Mouse (Mus musculus) embryonic facial prominence, embryonic 12.5 days (tissue): ENCODE results near the gene Neu4. TPM values are rescaled to one million over a fixed set of nuclear protein-coding genes. Genes with fewer than 3 reads are reported as not detected.
A peak's percentile ranks its signal among the peaks of the same experiment; 100 is the strongest.

Experiments
- ATAC-seq: fragments of 200-750 bp; cut with Nextera tagmentation; 2 replicates; pipeline ENCODE4 v1.8.0; 2017; ENCODE audit not compliant: insufficient number of reproducible peaks, insufficient read depth, low FRiP score, low TSS enrichment
- H3K27ac ChIP-seq: fragments of 300-500 bp; sonication (generic); 2 replicates; pipeline ENCODE4 v1.5.1; 2016; ENCODE audit warnings: mild to moderate bottlenecking
- H3K27me3 ChIP-seq: fragments of 300-500 bp; sonication (generic); 2 replicates; pipeline ENCODE4 v1.6.1; 2016; ENCODE audit warnings: mild to moderate bottlenecking, moderate library complexity
- H3K36me3 ChIP-seq: fragments of 300-500 bp; sonication (generic); 2 replicates; pipeline ENCODE4 v1.6.1; 2016; ENCODE audit warnings: mild to moderate bottlenecking
- H3K4me1 ChIP-seq: fragments of 300-500 bp; sonication (generic); 2 replicates; pipeline ENCODE4 v1.6.1; 2016
- H3K4me2 ChIP-seq: fragments of 300-500 bp; sonication (generic); replicated peaks from 2 replicates; pipeline ENCODE4 v1.6.1; 2016; ENCODE audit warnings: mild to moderate bottlenecking, moderate library complexity
- H3K4me3 ChIP-seq: fragments of 300-500 bp; sonication (generic); 2 replicates; pipeline ENCODE4 v1.5.1; 2016; ENCODE audit warnings: mild to moderate bottlenecking
- H3K9ac ChIP-seq: fragments of 300-500 bp; sonication (generic); 2 replicates; pipeline ENCODE4 v1.6.1; 2016; ENCODE audit warnings: mild to moderate bottlenecking, moderate library complexity
- H3K9me3 ChIP-seq: fragments of 300-500 bp; sonication (generic); 2 replicates; pipeline ENCODE4 v1.6.1; 2016; ENCODE audit warnings: mild to moderate bottlenecking, moderate library complexity
- WGBS: fragments of 180-500 bp; shearing (Covaris S2); methylation state at CpG from one replicate; pipeline ENCODE4 v1.1.7; 2016; 5-methylcytosine and 5-hydroxymethylcytosine counted together
- polyA plus RNA-seq: library from polyadenylated mRNA; unstranded; fragments of >200 nt; fragmentation: Nextera tagmentation; extraction: Ambion mirVana; gene quantifications from 2 replicates; pipeline ENCODE4 v1.2.1, GENCODE M21; 2016

Gene Neu4
- polyA plus RNA-seq, 1 experiment from 2014 or later = not detected

GRCm38 (mm10) chr1:94011643-94012042 is 8.6 kb upstream of the Neu4 start:
- Histone ChIP-seq H3K4me2 (no peak overlapping the region), H3K36me3 (no peaks in the 10 kb centered on the region), H3K9ac (no peak overlapping the region), H3K4me3 (no peak overlapping the region), H3K9me3 (no peaks in the 10 kb centered on the region), H3K4me1 (no peaks in the 10 kb centered on the region), H3K27ac (no peak overlapping the region), H3K27me3 (no peaks in the 10 kb centered on the region)
- 64% methylated on average over 3 of the region's 3 CpGs for WGBS
- ATAC-seq = no peak

GRCm38 (mm10) chr1:94027506-94028108 is 7.4 kb downstream of the Neu4 start:
- Histone ChIP-seq H3K9ac (no peak overlapping the region), H3K9me3 (no peaks in the 10 kb centered on the region), H3K4me1 (no peaks in the 10 kb centered on the region), H3K27me3 (no peaks in the 10 kb centered on the region), H3K36me3 (no peaks in the 10 kb centered on the region), H3K27ac (no peak overlapping the region), H3K4me2 (no peak overlapping the region), H3K4me3 (no peak overlapping the region)
- 82% methylated on average over 12 of the region's 12 CpGs for WGBS
- ATAC-seq = no peak

GRCm38 (mm10) chr1:94028741-94029140 is 8.5 kb downstream of the Neu4 start:
- H3K9ac ChIP-seq = no peak overlapping the region
- no peaks in the 10 kb centered on the region for H3K9me3 ChIP-seq
- WGBS = 89% methylated on average over 2 of the region's 2 CpGs
- ATAC-seq = no peak
- H3K4me2 ChIP-seq = no peak overlapping the region
- H3K4me3 ChIP-seq = no peak overlapping the region
- no peaks in the 10 kb centered on the region for H3K4me1 ChIP-seq
- no peaks in the 10 kb centered on the region for H3K27me3 ChIP-seq
- H3K27ac ChIP-seq = no peak overlapping the region
- H3K36me3 ChIP-seq = no peaks in the 10 kb centered on the region

GRCm38 (mm10) chr1:94033075-94033602 is 12.9 kb downstream of the Neu4 start:
- no peaks in the 10 kb centered on the region for H3K4me1 ChIP-seq
- no peaks in the 10 kb centered on the region for H3K9me3 ChIP-seq
- ATAC-seq = no peak
- no peak overlapping the region for H3K9ac ChIP-seq
- H3K27me3 ChIP-seq = no peaks in the 10 kb centered on the region
- no peak overlapping the region for H3K4me2 ChIP-seq
- WGBS = 88% methylated on average over 2 of the region's 2 CpGs
- no peaks in the 10 kb centered on the region for H3K36me3 ChIP-seq
- no peak overlapping the region for H3K27ac ChIP-seq
- no peak overlapping the region for H3K4me3 ChIP-seq

GRCm38 (mm10) chr1:94034984-94035743 is 14.9 kb downstream of the Neu4 start:
- 1% methylated on average over 25 of the region's 25 CpGs for WGBS

GRCm38 (mm10) chr1:94040391-94040790 is 20.1 kb downstream of the Neu4 start:
- H3K27me3 ChIP-seq = no peaks in the 10 kb centered on the region
- no peak for ATAC-seq
- no peaks in the 10 kb centered on the region for H3K9me3 ChIP-seq
- H3K4me2 ChIP-seq = no peak overlapping the region
- no peak overlapping the region for H3K4me3 ChIP-seq
- H3K9ac ChIP-seq = no peak overlapping the region
- H3K36me3 ChIP-seq = no peaks in the 10 kb centered on the region
- H3K27ac ChIP-seq = no peak overlapping the region
- no peaks in the 10 kb centered on the region for H3K4me1 ChIP-seq
- WGBS = 88% methylated on average over 2 of the region's 2 CpGs

More at GRCm38 (mm10) chr1:94034984-94035743, 14.9 kb downstream of the Neu4 start:
- H3K27me3 ChIP-seq = no peaks in the 10 kb centered on the region
- no peaks in the 10 kb centered on the region for H3K4me1 ChIP-seq
- H3K4me2 ChIP-seq = peak overlapping the region; percentile 85
- H3K36me3 ChIP-seq = no peaks in the 10 kb centered on the region
- H3K9ac ChIP-seq = peak overlapping the region; percentile 34
- H3K27ac ChIP-seq = no peak overlapping the region
- no peaks in the 10 kb centered on the region for H3K9me3 ChIP-seq
- ATAC-seq = peak; percentile 83
- peak overlapping the region; percentile 42 for H3K4me3 ChIP-seq

GRCm38 (mm10) chr1:94045559-94045958 is 25.3 kb downstream of the Neu4 start:
- Histone ChIP-seq H3K4me3 (no peak overlapping the region), H3K4me2 (no peak overlapping the region), H3K4me1 (no peaks in the 10 kb centered on the region), H3K27me3 (no peaks in the 10 kb centered on the region), H3K9me3 (no peaks in the 10 kb centered on the region), H3K27ac (no peak overlapping the region), H3K36me3 (no peaks in the 10 kb centered on the region), H3K9ac (no peak overlapping the region)
- 67% methylated on average over 3 of the region's 3 CpGs for WGBS
- no peak for ATAC-seq

GRCm38 (mm10) chr1:94046544-94046943 is 26.3 kb downstream of the Neu4 start:
- no peaks in the 10 kb centered on the region for H3K27me3 ChIP-seq
- WGBS = 81% methylated on average over 4 of the region's 4 CpGs
- H3K9ac ChIP-seq = no peak overlapping the region
- H3K9me3 ChIP-seq = no peaks in the 10 kb centered on the region
- no peak overlapping the region for H3K27ac ChIP-seq
- H3K4me2 ChIP-seq = no peak overlapping the region
- H3K4me3 ChIP-seq = no peak overlapping the region
- no peaks in the 10 kb centered on the region for H3K4me1 ChIP-seq
- ATAC-seq = no peak
- H3K36me3 ChIP-seq = no peaks in the 10 kb centered on the region

- no peak overlapping the region for H3K4me3 ChIP-seq
- H3K4me2 ChIP-seq = no peak overlapping the region
- 78% methylated on average over 5 of the region's 5 CpGs for WGBS
- no peak overlapping the region for H3K27ac ChIP-seq
- H3K9ac ChIP-seq = no peak overlapping the region
- no peaks in the 10 kb centered on the region for H3K9me3 ChIP-seq
- H3K27me3 ChIP-seq = no peaks in the 10 kb centered on the region
- no peaks in the 10 kb centered on the region for H3K4me1 ChIP-seq
- ATAC-seq = no peak
- no peaks in the 10 kb centered on the region for H3K36me3 ChIP-seq
Measured at GRCm38 (mm10) chr1:94051104-94051503, 30.9 kb downstream of the Neu4 start.

- 47% methylated on average over 6 of the region's 6 CpGs for WGBS
- Histone ChIP-seq H3K36me3 (no peaks in the 10 kb centered on the region), H3K27me3 (no peaks in the 10 kb centered on the region), H3K9ac (no peak within 1 kb of the TSS), H3K4me1 (no peaks in the 10 kb centered on the region), H3K9me3 (no peaks in the 10 kb centered on the region), H3K27ac (no peak within 1 kb of the TSS), H3K4me2 (no peak within 1 kb of the TSS), H3K4me3 (no peak within 1 kb of the TSS)
- no peak for ATAC-seq
Measured at GRCm38 (mm10) chr1:94052373-94052772, 32.1 kb downstream of the Neu4 start, which contains the start of gene Pdcd1. TSS of gene Pdcd1 (minus strand) at chr1:94052553.

- no peaks in the 10 kb centered on the region for H3K36me3 ChIP-seq
- no peaks in the 10 kb centered on the region for H3K9me3 ChIP-seq
- 62% methylated on average over 7 of the region's 7 CpGs for WGBS
- H3K4me3 ChIP-seq = no peak overlapping the region
- H3K27me3 ChIP-seq = no peaks in the 10 kb centered on the region
- no peak overlapping the region for H3K9ac ChIP-seq
- H3K4me2 ChIP-seq = no peak overlapping the region
- no peak overlapping the region for H3K27ac ChIP-seq
- no peak for ATAC-seq
- H3K4me1 ChIP-seq = no peaks in the 10 kb centered on the region
Measured at GRCm38 (mm10) chr1:94053530-94054216, 33.4 kb downstream of the Neu4 start.

- H3K36me3 ChIP-seq = no peaks in the 10 kb centered on the region
- WGBS = 82% methylated on average over 1 of the region's 1 CpGs
Measured at GRCm38 (mm10) chr1:94054481-94054880, 34.2 kb downstream of the Neu4 start.

More at GRCm38 (mm10) chr1:94054481-94054880, 34.2 kb downstream of the Neu4 start:
- H3K4me1 ChIP-seq = no peaks in the 10 kb centered on the region
- no peak overlapping the region for H3K27ac ChIP-seq
- H3K4me3 ChIP-seq = no peak overlapping the region
- no peak overlapping the region for H3K9ac ChIP-seq
- H3K27me3 ChIP-seq = no peaks in the 10 kb centered on the region
- no peak overlapping the region for H3K4me2 ChIP-seq
- no peak for ATAC-seq
- H3K9me3 ChIP-seq = no peaks in the 10 kb centered on the region
